In the genomic region with DNA sequence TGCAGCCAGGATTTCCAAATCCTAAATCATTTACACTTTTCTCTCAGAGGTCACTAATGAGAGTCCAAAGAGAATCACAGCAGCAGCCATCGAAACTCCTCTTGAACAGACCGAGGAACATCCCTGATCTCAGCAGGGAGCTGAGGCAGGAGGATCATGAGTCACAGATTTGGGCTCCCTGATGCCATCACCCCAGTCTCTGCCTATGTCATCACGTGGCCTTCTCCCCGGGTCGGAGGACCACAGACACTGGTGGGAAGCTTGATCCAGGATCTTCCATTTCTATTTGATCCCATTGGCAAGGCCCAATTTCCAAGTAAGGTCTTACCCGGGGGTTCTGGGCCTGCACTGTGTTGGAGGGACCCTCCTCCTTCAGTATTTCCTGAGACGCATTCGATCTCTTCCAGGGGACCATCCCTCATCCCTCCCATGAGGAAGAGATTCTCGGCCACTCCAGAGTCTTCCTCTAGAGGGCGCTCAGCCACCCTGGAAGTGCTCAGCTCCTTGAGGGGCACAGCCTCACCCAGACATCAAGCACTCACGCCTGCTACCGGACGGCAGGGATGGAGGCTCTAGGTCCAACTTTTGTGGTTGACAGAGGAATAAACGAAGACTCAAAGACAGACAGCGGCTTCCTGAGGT, we compare ENCODE assay signal across 9 mouse cellular contexts. TPM values are rescaled to one million over a fixed set of nuclear protein-coding genes. Genes with fewer than 3 reads are reported as not detected.
DNase-seq lines count a peak whose midpoint lies in the region; ATAC-seq lines count a peak whose summit lies in the region.
"Had no signal": no experiment of that assay in that cellular context is flagged by ENCODE, and none has a peak within 500 bp of the region (broad histone marks: within the 10 kb centered on the region; RNA-seq: fewer than 3 reads in every experiment).

No protein-coding gene starts in this region.

- no peaks in the 10 kb centered on the region for H3K36me3 ChIP-seq in embryonic facial prominence, embryonic 13.5 days
- no peaks in the 10 kb centered on the region for H3K36me3 ChIP-seq in heart, embryonic 11.5 days (ENCODE audit: control insufficient read depth, insufficient read depth, low read length)
- no peaks in the 10 kb centered on the region for H3K36me3 ChIP-seq in liver, embryonic 11.5 days (ENCODE audit: control insufficient read depth, insufficient read depth, low read length)
- H3K36me3 ChIP-seq in neural tube, embryonic 11.5 days (ENCODE audit: control insufficient read depth, insufficient read depth, low read length): no peaks in the 10 kb centered on the region
- H3K36me3 ChIP-seq in stomach, embryonic 14.5 days (ENCODE audit: control insufficient read depth, insufficient read depth, low read length): no peaks in the 10 kb centered on the region

- H3K9me3 ChIP-seq in embryonic facial prominence, embryonic 13.5 days: no peaks in the 10 kb centered on the region
- H3K9me3 ChIP-seq in heart, embryonic 11.5 days (replicated peaks; ENCODE audit: control insufficient read depth, low read length): no peaks in the 10 kb centered on the region
- no peaks in the 10 kb centered on the region for H3K9me3 ChIP-seq in liver, embryonic 11.5 days (ENCODE audit: control insufficient read depth, low read length)
- H3K9me3 ChIP-seq in neural tube, embryonic 11.5 days (ENCODE audit: control insufficient read depth, low read length): no peaks in the 10 kb centered on the region
- H3K9me3 ChIP-seq in stomach, embryonic 14.5 days (ENCODE audit: control insufficient read depth, low read depth, low read length): no peaks in the 10 kb centered on the region

- ATAC-seq in embryonic facial prominence, embryonic 13.5 days (ENCODE audit: insufficient number of reproducible peaks, insufficient read depth, low FRiP score, low TSS enrichment, low read depth): no peak
- ATAC-seq in heart, embryonic 11.5 days (replicated peaks; ENCODE audit: insufficient number of reproducible peaks, low FRiP score, low TSS enrichment): peak; percentile 69
- ATAC-seq in liver, embryonic 11.5 days (replicated peaks; ENCODE audit: low FRiP score): peak; percentile 68; the same call in 1 of the 2 replicates
- ATAC-seq in neural tube, embryonic 11.5 days (ENCODE audit: insufficient read depth, low FRiP score, low TSS enrichment): peak; percentile 66
- peak; percentile 64; the same call in 1 of the 2 replicates for ATAC-seq in stomach, embryonic 14.5 days (ENCODE audit: insufficient number of reproducible peaks, insufficient read depth, low FRiP score, low read depth)

- H3K9ac ChIP-seq in embryonic facial prominence, embryonic 13.5 days: peak overlapping the region; percentile 16; the same call in 1 of the 2 replicates
- no peak overlapping the region for H3K9ac ChIP-seq in heart, embryonic 11.5 days (ENCODE audit: low read depth, low read length)
- H3K9ac ChIP-seq in liver, embryonic 11.5 days (ENCODE audit: low read depth, low read length): no peak overlapping the region
- H3K9ac ChIP-seq in neural tube, embryonic 11.5 days (ENCODE audit: low read length): no peak overlapping the region
- H3K9ac ChIP-seq in stomach, embryonic 14.5 days (replicated peaks; ENCODE audit: low read depth, low read length): no peak overlapping the region

- DNase-seq in CD4-positive helper T cell, adult 2 months (ENCODE audit: low read depth, low spot score): peak; percentile 70
- peak; percentile 73 for DNase-seq in adrenal gland, postnatal 25 days
- DNase-seq in kidney, adult 9 months: peak; percentile 73
- DNase-seq in liver, embryonic 11.5 days (ENCODE audit: low spot score): peak; percentile 68
- DNase-seq in neural tube, embryonic 11.5 days (ENCODE audit: low spot score): peak; percentile 85

- H3K27ac ChIP-seq in embryonic facial prominence, embryonic 13.5 days: no peak overlapping the region
- H3K27ac ChIP-seq in heart, embryonic 11.5 days (ENCODE audit: low read depth, low read length): no peak overlapping the region
- H3K27ac ChIP-seq in liver, embryonic 11.5 days (ENCODE audit: low read depth, low read length): no peak overlapping the region
- H3K27ac ChIP-seq in neural tube, embryonic 11.5 days (ENCODE audit: low read depth, low read length): no peak overlapping the region
- no peak overlapping the region for H3K27ac ChIP-seq in stomach, embryonic 14.5 days (ENCODE audit: low read length)

- no peaks in the 10 kb centered on the region for H3K27me3 ChIP-seq in embryonic facial prominence, embryonic 13.5 days
- H3K27me3 ChIP-seq in heart, embryonic 11.5 days (ENCODE audit: control insufficient read depth, insufficient read depth, low read length): no peaks in the 10 kb centered on the region
- no peaks in the 10 kb centered on the region for H3K27me3 ChIP-seq in liver, embryonic 11.5 days (replicated peaks; ENCODE audit: control insufficient read depth, insufficient read depth, low read length)
- no peaks in the 10 kb centered on the region for H3K27me3 ChIP-seq in neural tube, embryonic 11.5 days (ENCODE audit: control insufficient read depth, insufficient read depth, low read length)
- H3K27me3 ChIP-seq in stomach, embryonic 14.5 days (ENCODE audit: control insufficient read depth, insufficient read depth, low read length): no peaks in the 10 kb centered on the region

- no peak overlapping the region for H3K4me3 ChIP-seq in embryonic facial prominence, embryonic 13.5 days
- H3K4me3 ChIP-seq in heart, embryonic 11.5 days (ENCODE audit: low read depth, low read length): no peak overlapping the region
- H3K4me3 ChIP-seq in liver, embryonic 11.5 days (ENCODE audit: low read depth, low read length): no peak overlapping the region
- H3K4me3 ChIP-seq in neural tube, embryonic 11.5 days (ENCODE audit: low read depth, low read length): no peak overlapping the region
- H3K4me3 ChIP-seq in stomach, embryonic 14.5 days (ENCODE audit: low read depth, low read length): no peak overlapping the region
- H3K4me3 ChIP-seq: erythroblast, embryonic 14.5 days had no signal

- peaks cover 5% of the 10 kb centered on the region; the same call in 1 of the 2 replicates for H3K4me1 ChIP-seq in embryonic facial prominence, embryonic 13.5 days
- H3K4me1 ChIP-seq in heart, embryonic 11.5 days (ENCODE audit: control insufficient read depth, insufficient read depth, low read length): 0 out of 2 replicates have a peak, but pooled peaks cover 4% of the 10 kb centered on the region
- H3K4me1 ChIP-seq in liver, embryonic 11.5 days (replicated peaks; ENCODE audit: control insufficient read depth, insufficient read depth, low read length): no peaks in the 10 kb centered on the region
- no peaks in the 10 kb centered on the region for H3K4me1 ChIP-seq in neural tube, embryonic 11.5 days (ENCODE audit: control insufficient read depth, insufficient read depth, low read length)
- H3K4me1 ChIP-seq in stomach, embryonic 14.5 days (ENCODE audit: control insufficient read depth, insufficient read depth, low read length): 0 out of 2 replicates have a peak, but pooled peaks cover 2% of the 10 kb centered on the region

- WGBS in embryonic facial prominence, embryonic 13.5 days: 25% methylated on average over 15 of the region's 15 CpGs
- WGBS in heart, embryonic 11.5 days (ENCODE audit: insufficient replicate concordance): 23% methylated on average over 15 of the region's 15 CpGs
- 23% methylated on average over 15 of the region's 15 CpGs for WGBS in liver, embryonic 11.5 days
- WGBS in neural tube, embryonic 11.5 days: 28% methylated on average over 15 of the region's 15 CpGs
- WGBS in stomach, embryonic 14.5 days: 28% methylated on average over 15 of the region's 15 CpGs

- peak overlapping the region; percentile 15; the same call in 1 of the 2 replicates for H3K4me2 ChIP-seq in embryonic facial prominence, embryonic 13.5 days
- peak overlapping the region; percentile 35; the same call in 1 of the 2 replicates for H3K4me2 ChIP-seq in heart, embryonic 11.5 days
- H3K4me2 ChIP-seq in liver, embryonic 11.5 days: peak overlapping the region; percentile 9; the same call in 1 of the 2 replicates
- no peak overlapping the region for H3K4me2 ChIP-seq in neural tube, embryonic 11.5 days (ENCODE audit: low read depth)
- no peak overlapping the region for H3K4me2 ChIP-seq in stomach, embryonic 14.5 days (replicated peaks; ENCODE audit: low read depth, low read length)

RNA-seq across cellular contexts. Expression of gene Snn, which starts 24.8 kb away (rescaled TPM):
- total RNA-seq in adrenal gland, postnatal 25 days (2021): 12.5 and 16.7 TPM in 2 replicates
- 50.7 and 51.1 TPM in 2 replicates for polyA plus RNA-seq in embryonic facial prominence, embryonic 13.5 days (2015; fragmentation: Nextera tagmentation; extraction: Ambion mirVana)
- 44.7 and 45.8 TPM in 2 replicates for polyA plus RNA-seq in heart, embryonic 11.5 days (2014; fragmentation: Nextera tagmentation; extraction: Ambion mirVana)
- polyA plus RNA-seq in liver, embryonic 11.5 days (2014; fragmentation: Nextera tagmentation; extraction: Ambion mirVana): 17.0 and 18.0 TPM in 2 replicates
- 98.1 and 108 TPM in 2 replicates for polyA plus RNA-seq in neural tube, embryonic 11.5 days (2014; fragmentation: Nextera tagmentation; extraction: Ambion mirVana)
- 45.7 and 49.9 TPM in 2 replicates for polyA plus RNA-seq in stomach, embryonic 14.5 days (2014; fragmentation: Nextera tagmentation; extraction: Ambion mirVana)

RNA-seq across cellular contexts. Expression of gene Litaf, which starts 30.0 kb away (rescaled TPM):
- 38.6 and 46.5 TPM in 2 replicates for total RNA-seq in adrenal gland, postnatal 25 days (2021)
- polyA plus RNA-seq in embryonic facial prominence, embryonic 13.5 days (2015; fragmentation: Nextera tagmentation; extraction: Ambion mirVana): 111 and 120 TPM in 2 replicates
- 61.6 and 63.8 TPM in 2 replicates for polyA plus RNA-seq in heart, embryonic 11.5 days (2014; fragmentation: Nextera tagmentation; extraction: Ambion mirVana)
- 53.6 and 56.0 TPM in 2 replicates for polyA plus RNA-seq in liver, embryonic 11.5 days (2014; fragmentation: Nextera tagmentation; extraction: Ambion mirVana)
- 59.3 and 61.0 TPM in 2 replicates for polyA plus RNA-seq in neural tube, embryonic 11.5 days (2014; fragmentation: Nextera tagmentation; extraction: Ambion mirVana)
- polyA plus RNA-seq in stomach, embryonic 14.5 days (2014; fragmentation: Nextera tagmentation; extraction: Ambion mirVana): 105 and 107 TPM in 2 replicates

Comparison
In these comparisons a context has a peak if more than half of its experiments do, and no peak if none do; other contexts are left out.
1. H3K4me2 ChIP-seq: peak in embryonic facial prominence, embryonic 13.5 days (single experiment), heart, embryonic 11.5 days (single experiment) and liver, embryonic 11.5 days (single experiment); none in neural tube, embryonic 11.5 days (single experiment) and stomach, embryonic 14.5 days (single experiment).
2. Peak in every context shown above with its lines, with median percentiles within 50 percentile points of each other: DNase-seq.